Mouse (Mus musculus) CH12.LX (cell line): Measurements from ENCODE around the gene Ggnbp2. TPM values are rescaled to one million over a fixed set of nuclear protein-coding genes. Genes with fewer than 3 reads are reported as not detected.
A peak's percentile ranks its signal among the peaks of the same experiment; 100 is the strongest.

Experiments used
- DNase-seq: peaks from one replicate; pipeline ENCODE4 v3.0.0-alpha.2; 2013; ENCODE audit errors: extremely low read depth
- H3K27ac ChIP-seq: 2 replicates; pipeline ENCODE4 v1.5.1; 2012; ENCODE audit warnings: low read depth, mild to moderate bottlenecking, control low read depth, moderate library complexity; ENCODE audit not compliant: insufficient read depth
- H3K27me3 ChIP-seq: replicated peaks from 2 replicates; pipeline ENCODE3; 2012; ENCODE audit warnings: inconsistent platforms
- H3K36me3 ChIP-seq, 2 experiments: replicated peaks in 1 of 2; 2 replicates each; pipeline versions ENCODE3 to v1.6.1; 2012; ENCODE audit warnings: inconsistent platforms in 1 of 2, low read length in 1 of 2, mild to moderate bottlenecking in 1 of 2, mixed read lengths in 1 of 2, moderate library complexity in 1 of 2; ENCODE audit not compliant: control insufficient read depth in 1 of 2, insufficient read depth in 1 of 2
- H3K4me1 ChIP-seq, 2 experiments: 2 replicates each; pipeline ENCODE4 v1.6.1; 2012; ENCODE audit warnings: inconsistent platforms in 1 of 2, moderate library complexity in 1 of 2; ENCODE audit not compliant: insufficient read depth in 2 of 2, control insufficient read depth in 1 of 2
- H3K4me2 ChIP-seq: 2 replicates; pipeline ENCODE4 v1.6.1; 2012; ENCODE audit warnings: low read depth, mild to moderate bottlenecking, control low read depth; ENCODE audit not compliant: poor library complexity, insufficient read depth, severe bottlenecking
- H3K4me3 ChIP-seq, 3 experiments: fragments of 150-350 bp in 1 of 3; sonication (generic) in 1 of 3; replicated peaks in 1 of 3; 2 replicates each; pipeline versions ENCODE3 to v1.5.1; 2011 to 2012; ENCODE audit warnings: low read depth in 2 of 3, low read length in 2 of 3, mild to moderate bottlenecking in 2 of 3, moderate library complexity in 2 of 3, control low read depth in 1 of 3, improper control_type of control experiment in 1 of 3, inconsistent platforms in 1 of 3, mixed read lengths in 1 of 3; ENCODE audit not compliant: poor library complexity in 1 of 3
- H3K79me2 ChIP-seq: replicated peaks from 2 replicates; pipeline ENCODE4 v1.6.1; 2012; ENCODE audit warnings: mild to moderate bottlenecking, moderate library complexity; ENCODE audit not compliant: control insufficient read depth, poor library complexity, insufficient read depth, severe bottlenecking; ENCODE audit errors: extremely low read depth
- H3K9ac ChIP-seq: 2 replicates; pipeline ENCODE4 v1.6.1; 2012; ENCODE audit warnings: low read depth, mild to moderate bottlenecking, control low read depth, moderate library complexity; ENCODE audit not compliant: insufficient read depth
- H3K9me3 ChIP-seq: replicated peaks from 2 replicates; pipeline ENCODE3; 2012; ENCODE audit warnings: low read length, inconsistent platforms, mixed read lengths
- CHD1 ChIP-seq: IDR thresholded peaks from 2 replicates; pipeline ENCODE4 v1.6.1; 2012; ENCODE audit warnings: low read depth, low read length, improper control_type of control experiment, inconsistent platforms
- E2F4 ChIP-seq: IDR thresholded peaks from 2 replicates; pipeline ENCODE4 v1.6.1; 2011; ENCODE audit warnings: low read depth, low read length, improper control_type of control experiment; ENCODE audit not compliant: insufficient replicate concordance
- ELF1 ChIP-seq: IDR thresholded peaks from 2 replicates; pipeline ENCODE4 v1.6.1; 2014; ENCODE audit warnings: low read depth, mild to moderate bottlenecking, inconsistent platforms, low read length, improper control_type of control experiment
- EP300 ChIP-seq: IDR thresholded peaks from 2 replicates; pipeline ENCODE4 v1.6.1; 2011; ENCODE audit warnings: low read length, improper control_type of control experiment
- GABPA ChIP-seq: IDR thresholded peaks from 2 replicates; pipeline ENCODE4 v1.6.1; 2012; ENCODE audit warnings: low read depth, low read length, improper control_type of control experiment, inconsistent platforms; ENCODE audit not compliant: insufficient replicate concordance
- HCFC1 ChIP-seq: IDR thresholded peaks from 2 replicates; pipeline ENCODE4 v1.6.1; 2012; ENCODE audit warnings: low read depth, mild to moderate bottlenecking, inconsistent platforms, low read length, improper control_type of control experiment
- MAZ ChIP-seq: IDR thresholded peaks from 2 replicates; pipeline ENCODE4 v1.6.1; 2012; ENCODE audit warnings: low read depth, mild to moderate bottlenecking, inconsistent platforms, low read length, improper control_type of control experiment, moderate library complexity
- MYC ChIP-seq: IDR thresholded peaks from 2 replicates; pipeline ENCODE4 v1.6.1; 2011; ENCODE audit warnings: low read depth, mild to moderate bottlenecking, improper control_type of control experiment, low read length
- NRF1 ChIP-seq: IDR thresholded peaks from 2 replicates; pipeline ENCODE4 v1.6.1; 2014; ENCODE audit warnings: low read depth, mild to moderate bottlenecking, inconsistent platforms, low read length, improper control_type of control experiment, moderate library complexity
- POLR2AphosphoS2 ChIP-seq: IDR thresholded peaks from 2 replicates; pipeline ENCODE4 v1.6.1; 2011; ENCODE audit warnings: low read depth, low read length, improper control_type of control experiment
- RAD21 ChIP-seq: IDR thresholded peaks from 2 replicates; pipeline ENCODE4 v1.6.1; 2011; ENCODE audit warnings: low read depth, mild to moderate bottlenecking, low read length, improper control_type of control experiment, moderate library complexity
- RCOR1 ChIP-seq: conservative IDR thresholded peaks from 2 replicates; pipeline ENCODE4 v1.6.1; 2012; ENCODE audit warnings: low read depth, mild to moderate bottlenecking, inconsistent platforms, low read length, improper control_type of control experiment
- SIN3A ChIP-seq: IDR thresholded peaks from 2 replicates; pipeline ENCODE4 v1.6.1; 2012; ENCODE audit warnings: low read length, improper control_type of control experiment, inconsistent platforms
- SMC3 ChIP-seq: IDR thresholded peaks from 2 replicates; pipeline ENCODE4 v1.6.1; 2011; ENCODE audit warnings: low read depth, low read length, improper control_type of control experiment
- TCF12 ChIP-seq: IDR thresholded peaks from 2 replicates; pipeline ENCODE4 v1.6.1; 2014; ENCODE audit warnings: low read depth, mild to moderate bottlenecking, inconsistent platforms, low read length, improper control_type of control experiment
- ZKSCAN1 ChIP-seq: IDR thresholded peaks from 2 replicates; pipeline ENCODE4 v1.6.1; 2012; ENCODE audit warnings: low read depth, inconsistent platforms, low read length, improper control_type of control experiment, borderline replicate concordance
- ZMIZ1 ChIP-seq: IDR thresholded peaks from 2 replicates; pipeline ENCODE4 v1.6.1; 2012; ENCODE audit warnings: low read depth, mild to moderate bottlenecking, inconsistent platforms, low read length, improper control_type of control experiment
- dilution Hi-C: fragments of 300-500 bp; cut with MboI; formaldehyde crosslinking; loops from 2 replicates; pipeline ENCODE4 v1.14.3; 2020; ENCODE audit warnings: low sequenced_read_pairs; ENCODE audit not compliant: extremely low pct_unique_long_range_greater_than_20kb, extremely low pct_ligation_motif_present
- in situ Hi-C: fragments of 300-500 bp; cut with MboI; formaldehyde crosslinking; loops from 3 replicates; pipeline ENCODE4 v1.14.3; 2019; ENCODE audit warnings: low sequenced_read_pairs, low pct_ligation_motif_present, low pct_unique_long_range_greater_than_20kb, mixed read lengths
- polyA plus RNA-seq: library from polyadenylated mRNA; unstranded; fragments of >175 nt; gene quantifications from 2 replicates; pipeline ENCODE4 v1.2.1, GENCODE M21; 2012; ENCODE audit warnings: low read depth; ENCODE audit not compliant: insufficient read length
- total RNA-seq, 2 experiments: library from RNA; depleted of rRNA; stranded (reverse); fragments of 300-350 nt in 1 of 2; fragments of >200 nt in 1 of 2; gene quantifications; 2 replicates each; pipeline ENCODE4 v1.2.3; 2012 to 2014

Ggnbp2 gene
- total and polyA plus RNA-seq, 3 experiments: 70.9 to 125 (median 86.5) TPM

GRCm38 (mm10) chr11:84904597-84905144, 34.1 kb upstream of the Ggnbp2 start:
- H3K36me3 ChIP-seq: peaks cover 87 to 97% of the 10 kb centered on the region in 2 experiments

GRCm38 (mm10) chr11:84893113-84893512, 22.5 kb upstream of the Ggnbp2 start:
- H3K27me3 ChIP-seq: no peaks in the 10 kb centered on the region
- in situ Hi-C loops (no loop called here), dilution Hi-C loops (no loop called here)
- no peaks in the 10 kb centered on the region for H3K4me1 ChIP-seq
- no peak overlapping the region for H3K4me3 ChIP-seq
- no peak overlapping the region for H3K4me2 ChIP-seq
- H3K27ac ChIP-seq: no peak overlapping the region
- peaks cover 61 to 90% of the 10 kb centered on the region in 2 experiments for H3K36me3 ChIP-seq
- H3K9ac ChIP-seq: no peak overlapping the region
- DNase-seq: no peak
- no peaks in the 10 kb centered on the region for H3K79me2 ChIP-seq
- no peaks in the 10 kb centered on the region for H3K9me3 ChIP-seq
- no peak for TF ChIP-seq RAD21
- TF ChIP-seq HCFC1: no peak
- no peak for TF ChIP-seq TCF12
- TF ChIP-seq SIN3A: no peak

More at GRCm38 (mm10) chr11:84904597-84905144, 34.1 kb upstream of the Ggnbp2 start:
- TF ChIP-seq EP300 (peak; percentile 35; the same call in 1 of the 2 replicates), E2F4 (no peak)
- Histone ChIP-seq H3K9me3 (no peaks in the 10 kb centered on the region), H3K27ac (no peak overlapping the region), H3K4me3 (no peak overlapping the region), H3K4me1 (peaks cover 0 to 5% of the 10 kb centered on the region in 2 experiments; a peak in 1 of 4 replicates), H3K79me2 (no peaks in the 10 kb centered on the region), H3K27me3 (no peaks in the 10 kb centered on the region), H3K4me2 (no peak overlapping the region), H3K9ac (no peak overlapping the region)
- in situ Hi-C loops (no loop called here), dilution Hi-C loops (no loop called here)
- no peak for DNase-seq

- dilution Hi-C loops (no loop called here), in situ Hi-C loops (no loop called here)
- H3K27me3 ChIP-seq: no peaks in the 10 kb centered on the region
- no peak overlapping the region for H3K4me3 ChIP-seq
- H3K4me1 ChIP-seq: no peaks in the 10 kb centered on the region
- no peaks in the 10 kb centered on the region for H3K9me3 ChIP-seq
- no peak overlapping the region for H3K9ac ChIP-seq
- no peak for DNase-seq
- TF ChIP-seq TCF12 (no peak), ZMIZ1 (no peak), ZKSCAN1 (no peak), SMC3 (no peak), GABPA (no peak), POLR2AphosphoS2 (no peak), ELF1 (no peak), NRF1 (no peak), MYC (no peak), MAZ (no peak), RCOR1 (no peak), CHD1 (no peak)
- H3K27ac ChIP-seq: no peak overlapping the region
- no peaks in the 10 kb centered on the region for H3K79me2 ChIP-seq
- peaks cover 57 to 89% of the 10 kb centered on the region in 2 experiments for H3K36me3 ChIP-seq
- H3K4me2 ChIP-seq: no peak overlapping the region
Measured at GRCm38 (mm10) chr11:84891705-84892104, 21.1 kb upstream of the Ggnbp2 start.
